ENCODE assay signal across 10 mouse cellular contexts in the genomic region with DNA sequence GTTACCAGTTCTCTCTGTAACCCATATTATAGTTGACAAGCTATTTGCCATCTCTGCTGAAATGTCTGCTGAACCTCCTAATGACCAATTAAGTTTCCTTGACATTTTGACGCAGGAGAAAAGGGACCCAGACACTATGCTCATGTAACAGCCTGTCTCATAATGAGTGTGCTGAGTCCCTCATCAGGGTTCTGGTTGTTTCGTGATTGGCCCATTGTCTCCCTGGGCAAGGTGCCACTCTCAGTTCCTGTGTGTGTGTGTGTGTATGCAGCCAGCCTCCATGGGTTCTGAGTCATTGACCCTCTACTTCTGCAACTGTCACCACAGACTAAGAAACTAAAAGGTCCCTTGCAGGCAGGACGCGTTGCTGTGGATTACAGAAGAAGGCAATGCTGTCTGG.
DNase-seq lines count a peak whose midpoint lies in the region; TF ChIP-seq lines count a peak whose summit lies in the region.
"Had no signal": no experiment of that assay in that cellular context is flagged by ENCODE, and none has a peak within 500 bp of the region (broad histone marks: within the 10 kb centered on the region; RNA-seq: fewer than 3 reads in every experiment).

No protein-coding gene starts in this region.

- peak; percentile 28 for DNase-seq in gastrocnemius, adult 2 months
- no peak for DNase-seq in gastrocnemius, postnatal 25 days
- DNase-seq in 416B (ENCODE audit: low read depth) = peak; percentile 95
- DNase-seq in adrenal gland, postnatal 36 days = peak; percentile 25 to 63
- DNase-seq in induced T-regulatory cell, adult 2 months (ENCODE audit: low read depth) = peak; percentile 66
- DNase-seq in thymus, postnatal 25 days = no peak
- DNase-seq in neural tube, embryonic 10.5 days (ENCODE audit: extremely low spot score, low spot score) = no peak
- DNase-seq in left cerebral cortex, postnatal 14 days (ENCODE audit: low spot score in 2 of 2) = no peak

- intact Hi-C loops in gastrocnemius, adult 2 months (cut with DNase I) = no loop called here
- intact Hi-C loops in left cerebral cortex, postnatal 14 days (cut with DNase I) = no loop called here

- H3K4me3 ChIP-seq in gastrocnemius, adult 2 months = no peak overlapping the region
- H3K4me3 ChIP-seq: embryonic facial prominence, embryonic 12.5 days; limb, embryonic 13.5 days had no signal

- H3K27ac ChIP-seq in gastrocnemius, adult 2 months = no peak overlapping the region
- H3K27ac ChIP-seq: embryonic facial prominence, embryonic 12.5 days; limb, embryonic 13.5 days had no signal

- no peak for TF ChIP-seq CTCF in gastrocnemius, adult 2 months (IDR thresholded peaks at IDR 0.05)

Comparison
In these comparisons a context has a peak if more than half of its experiments do, and no peak if none do; other contexts are left out.
1. DNase-seq: peak in gastrocnemius, adult 2 months (single experiment), 416B (single experiment), adrenal gland, postnatal 36 days (2 of 2) and induced T-regulatory cell, adult 2 months (single experiment); none in gastrocnemius, postnatal 25 days (single experiment), thymus, postnatal 25 days (single experiment), neural tube, embryonic 10.5 days (single experiment) and left cerebral cortex, postnatal 14 days (0 of 2).